Mouse (Mus musculus): ENCODE measurements around the gene Gm20388.

The Gm20388 gene

DNA sequence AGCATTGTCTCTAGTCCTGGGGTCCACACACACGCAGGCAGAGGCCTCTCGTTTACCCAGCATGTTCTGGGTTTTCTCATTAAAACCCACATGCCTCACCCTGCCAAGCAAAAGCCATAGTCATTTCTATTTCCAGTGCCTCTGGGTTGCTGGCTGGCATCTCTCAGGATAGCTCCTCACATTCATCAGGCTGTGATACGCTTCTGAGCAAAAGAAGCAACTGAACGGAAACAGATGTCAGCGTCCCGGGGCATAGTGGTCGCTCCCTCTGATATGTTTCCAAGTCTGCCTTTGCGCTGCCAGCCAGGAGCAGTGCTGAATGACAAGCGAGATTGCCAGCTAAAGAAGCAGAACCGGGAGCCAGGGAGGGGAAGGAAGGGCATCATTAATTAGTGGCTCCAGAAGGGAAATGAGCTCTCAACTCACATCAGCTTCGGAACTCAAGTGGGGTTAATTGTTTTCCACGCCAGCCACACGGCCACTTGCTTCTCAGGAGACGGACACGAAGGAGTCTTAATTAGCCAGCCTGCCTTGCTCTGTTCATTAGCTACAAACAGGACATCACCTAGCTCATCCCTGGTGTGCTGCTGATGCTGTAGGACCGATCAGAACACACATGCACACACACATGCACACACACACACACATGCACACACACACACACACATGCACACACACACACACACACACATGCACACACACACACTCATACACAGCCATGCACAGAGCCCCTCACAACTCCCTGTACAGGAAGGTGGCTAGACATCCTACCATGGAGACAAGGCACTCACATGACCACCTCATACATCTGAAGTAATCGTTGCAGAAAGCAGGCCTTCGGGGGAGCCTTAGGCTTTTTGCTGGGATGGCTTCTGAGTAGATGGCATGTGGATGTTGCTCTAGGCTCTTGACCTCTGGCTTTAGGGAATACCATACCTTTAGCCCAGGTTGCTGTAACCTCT lies 4160.0 kb downstream of the Gm20388 start:
- DNase-seq (ENCODE audit: low spot score), result no peak

DNA sequence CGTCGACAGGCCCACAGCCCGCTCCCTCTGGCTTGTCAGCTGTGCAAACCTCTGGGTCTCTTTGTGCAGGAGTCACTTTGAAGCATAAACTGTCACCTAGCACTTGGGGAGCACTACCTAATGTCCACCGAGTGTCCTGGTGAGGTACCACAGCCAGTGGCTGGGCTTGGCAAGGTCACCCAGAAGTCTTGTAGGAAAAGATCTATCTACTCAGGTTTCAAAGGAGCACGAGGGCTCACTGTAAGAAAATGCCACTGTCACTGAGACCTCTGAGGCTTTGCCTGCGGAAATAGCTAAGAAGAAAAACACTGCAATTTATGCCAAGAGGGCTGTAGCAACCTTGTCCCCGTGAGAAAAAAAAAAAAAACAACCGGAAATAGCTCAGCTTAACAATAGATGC lies 4165.3 kb downstream of the Gm20388 start:
- no peak for DNase-seq (ENCODE audit: low spot score)

DNA sequence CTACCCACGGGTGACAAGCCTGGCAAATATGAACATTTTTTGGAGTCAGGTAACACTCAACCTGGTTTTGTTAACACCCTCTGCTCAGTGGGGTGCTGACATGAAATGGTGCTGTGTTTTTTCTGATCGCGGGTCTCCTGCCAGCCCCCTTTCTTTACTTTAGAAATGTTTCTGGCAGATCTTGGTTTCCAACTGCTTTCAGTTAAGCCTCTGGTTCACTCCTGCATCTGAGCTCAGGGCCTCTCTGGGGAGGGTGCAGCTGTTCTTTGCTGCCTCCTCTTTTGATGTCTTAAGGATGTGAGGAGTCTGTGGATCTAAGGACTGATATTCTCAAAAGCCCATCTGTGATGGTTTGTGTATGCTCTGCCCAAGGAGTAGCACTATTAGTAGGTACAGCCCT lies 4165.8 kb downstream of the Gm20388 start:
- no peak for DNase-seq (ENCODE audit: low spot score)

DNA sequence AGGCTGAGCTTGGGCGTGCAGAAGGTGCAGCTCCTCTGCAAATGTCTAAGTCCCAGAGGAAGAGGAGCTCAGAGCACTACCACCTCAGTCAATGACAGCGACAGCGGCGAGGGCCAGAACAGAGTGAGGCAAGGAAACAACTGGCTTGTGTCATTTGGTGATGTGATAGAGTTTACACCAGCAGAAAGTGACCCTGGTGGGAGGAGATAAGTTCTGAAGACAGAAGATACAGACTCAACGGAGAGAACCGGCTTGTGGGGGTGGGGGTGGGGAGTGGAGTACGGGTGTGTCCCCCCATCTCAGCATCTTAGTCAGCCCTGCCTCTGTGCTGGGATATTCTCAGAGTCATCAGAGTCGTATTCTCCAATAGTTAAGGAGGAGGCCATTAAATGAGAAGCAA lies 4166.7 kb downstream of the Gm20388 start:
- DNase-seq (ENCODE audit: low spot score), result no peak

DNA sequence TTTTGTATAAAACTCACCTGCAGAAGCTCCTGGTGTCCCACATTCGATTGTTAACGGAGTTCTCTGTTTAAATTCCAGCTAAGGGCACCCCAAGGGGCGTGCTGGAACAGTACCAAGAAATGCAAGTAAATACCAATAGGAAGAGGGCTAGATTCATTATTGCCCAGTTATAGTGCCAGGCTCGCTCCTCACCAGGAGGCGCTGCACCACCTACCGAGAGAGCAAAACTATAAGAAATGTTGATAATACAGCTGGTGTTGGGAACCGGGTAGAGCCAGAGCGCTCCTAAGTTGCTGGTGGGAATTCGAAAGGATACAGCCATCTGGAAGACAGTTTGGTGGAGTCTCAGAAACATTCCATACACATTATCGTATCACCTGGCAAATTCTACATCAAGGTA lies 4167.4 kb downstream of the Gm20388 start:
- no peak for DNase-seq (ENCODE audit: low spot score)

DNA sequence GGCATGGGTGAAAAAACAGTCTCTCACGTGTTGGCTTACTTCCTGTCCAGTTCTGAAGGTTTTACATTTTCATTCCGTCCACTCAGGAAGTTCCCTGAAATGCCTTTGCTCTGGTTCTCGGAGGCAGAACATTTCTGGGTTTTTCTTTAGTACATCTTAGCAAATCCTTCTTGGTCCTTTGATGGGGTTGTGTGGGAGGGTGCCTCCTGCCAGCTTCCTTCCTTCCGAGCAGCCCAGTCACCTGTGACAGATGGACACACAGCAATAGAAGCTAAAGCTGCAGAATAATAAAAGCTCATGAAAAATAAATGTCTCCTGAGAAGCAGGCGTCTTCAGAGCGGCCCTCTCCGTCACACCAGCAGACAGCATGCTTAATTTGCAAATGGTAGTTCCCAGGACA lies 4168.3 kb downstream of the Gm20388 start:
- no peak for DNase-seq (ENCODE audit: low spot score)

DNA sequence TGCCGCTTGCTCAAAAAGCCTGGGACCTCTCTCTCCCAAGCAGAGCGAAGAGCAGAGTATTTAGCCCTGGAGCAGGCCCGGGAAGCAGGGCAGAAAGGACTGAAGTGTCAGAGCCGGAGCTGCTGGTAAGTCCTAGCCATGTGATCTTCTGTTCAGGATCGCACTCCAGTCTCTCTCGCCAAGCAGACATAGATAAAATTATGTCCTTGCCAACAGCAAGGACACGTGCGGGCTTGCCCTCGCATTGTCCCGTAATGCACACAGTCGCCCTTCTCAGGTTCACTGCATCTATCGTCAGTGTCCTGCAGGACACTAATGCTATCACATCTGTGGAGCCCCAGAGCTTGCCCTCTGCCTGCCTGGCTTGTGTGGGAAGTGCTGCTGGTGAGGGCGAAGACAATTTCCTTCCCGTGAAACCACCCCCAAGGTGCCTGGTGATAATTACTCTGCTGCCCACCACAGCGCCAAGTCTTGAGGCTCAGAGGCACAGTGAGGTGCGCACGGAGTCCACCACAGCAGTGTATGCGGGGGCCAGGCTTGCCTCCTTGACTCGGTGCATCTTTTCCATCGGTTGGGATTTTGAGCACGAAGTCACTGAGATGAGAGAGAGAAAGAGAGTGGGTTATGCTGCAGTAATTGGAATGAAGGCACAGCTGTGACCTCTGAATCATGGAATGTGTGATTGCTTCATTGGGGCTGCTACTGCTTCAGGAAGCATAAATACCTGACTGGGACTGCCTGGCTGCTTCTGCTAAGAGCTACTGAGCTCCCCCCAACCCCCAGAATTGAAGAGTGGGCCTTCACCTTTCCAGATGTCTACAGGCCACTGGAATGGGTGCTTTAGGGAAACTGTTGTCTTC lies 4170.1 kb downstream of the Gm20388 start:
- no peak for DNase-seq (ENCODE audit: low spot score)

DNA sequence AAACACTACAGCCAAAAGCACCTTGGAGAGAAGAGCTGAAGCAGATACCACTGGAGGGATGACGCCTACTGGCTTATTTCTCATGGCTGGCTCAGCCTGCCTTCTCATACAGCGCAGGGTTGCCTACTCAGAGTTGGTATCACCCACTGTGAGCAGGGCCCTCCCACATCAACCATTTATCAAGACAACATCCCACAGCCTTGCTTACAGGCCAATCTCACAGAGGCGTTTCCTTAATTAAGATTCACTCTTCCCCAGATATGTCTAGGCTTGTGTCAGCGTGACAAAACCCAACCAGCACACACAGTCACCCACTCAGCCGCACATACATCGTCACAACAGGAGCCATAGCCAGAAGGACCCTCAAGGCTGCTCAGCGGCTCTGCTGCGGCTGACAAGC lies 4172.0 kb downstream of the Gm20388 start:
- no peak for DNase-seq (ENCODE audit: low spot score)

DNA sequence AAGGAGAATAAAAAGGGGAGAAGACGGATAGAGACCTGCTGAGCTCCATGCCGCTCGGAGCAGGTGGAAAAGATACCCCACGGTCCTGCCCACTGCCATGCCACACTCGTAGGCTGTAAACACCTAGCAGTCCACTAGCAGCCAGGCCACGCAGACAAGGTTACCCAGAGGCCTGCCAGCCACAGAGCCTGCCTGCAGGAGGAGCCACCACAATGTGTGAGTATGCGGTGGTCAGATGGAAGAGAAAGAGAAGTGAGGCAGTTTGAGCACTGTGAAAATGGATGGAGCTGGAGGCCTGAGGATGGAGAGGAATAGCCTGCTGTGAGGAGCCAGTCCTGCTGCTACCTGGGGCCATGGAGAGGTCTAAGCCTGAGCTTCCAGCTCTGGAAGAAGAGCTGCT lies 4173.0 kb downstream of the Gm20388 start:
- DNase-seq (ENCODE audit: low spot score), result no peak

DNA sequence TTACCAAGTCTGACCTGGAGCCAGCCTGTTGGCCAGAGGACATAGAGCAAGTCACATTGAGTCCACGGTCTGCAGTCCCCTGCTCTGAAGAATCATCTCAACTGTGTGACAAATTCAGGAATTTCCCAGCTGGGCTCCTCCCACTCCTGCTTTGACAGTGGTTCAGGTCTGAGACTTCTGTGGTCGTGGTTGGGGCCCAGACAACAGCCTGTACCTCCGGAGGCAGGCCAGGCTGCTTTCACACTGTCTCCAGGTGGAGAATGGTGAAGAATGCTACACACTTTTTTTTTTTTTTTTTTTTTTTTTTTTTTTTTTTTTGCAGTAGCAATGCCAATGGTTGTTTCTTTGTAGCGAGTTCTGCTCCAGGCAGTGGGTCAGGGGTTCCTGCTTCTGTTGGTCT lies 4175.0 kb downstream of the Gm20388 start:
- DNase-seq (ENCODE audit: low spot score), result no peak

DNA sequence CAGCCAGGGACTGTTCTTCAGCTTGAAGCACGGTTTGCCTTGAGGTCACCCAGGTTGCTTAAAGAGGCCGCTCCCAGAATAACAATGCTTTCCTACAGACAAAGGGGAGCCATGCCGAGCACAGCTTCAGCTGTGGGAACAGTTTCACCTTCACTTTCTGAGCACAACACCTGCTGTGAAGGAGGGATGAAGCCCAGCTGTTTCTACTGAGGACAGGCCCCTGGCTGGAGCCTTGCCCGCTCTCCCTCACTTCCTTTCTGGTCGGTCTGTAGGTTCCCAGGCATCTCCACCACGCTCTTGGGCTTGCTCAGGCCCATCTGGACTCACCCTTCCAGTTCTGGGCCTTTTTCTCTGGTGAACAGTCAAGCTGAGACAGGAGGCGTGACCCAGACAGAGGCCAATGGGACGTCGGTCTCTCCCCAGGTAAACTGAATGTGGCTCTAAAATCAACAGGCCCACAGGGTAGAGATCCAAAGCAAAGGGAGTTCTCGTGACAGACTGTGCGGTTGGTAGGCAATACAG lies 4177.5 kb downstream of the Gm20388 start:
- DNase-seq (ENCODE audit: low spot score), result no peak

DNA sequence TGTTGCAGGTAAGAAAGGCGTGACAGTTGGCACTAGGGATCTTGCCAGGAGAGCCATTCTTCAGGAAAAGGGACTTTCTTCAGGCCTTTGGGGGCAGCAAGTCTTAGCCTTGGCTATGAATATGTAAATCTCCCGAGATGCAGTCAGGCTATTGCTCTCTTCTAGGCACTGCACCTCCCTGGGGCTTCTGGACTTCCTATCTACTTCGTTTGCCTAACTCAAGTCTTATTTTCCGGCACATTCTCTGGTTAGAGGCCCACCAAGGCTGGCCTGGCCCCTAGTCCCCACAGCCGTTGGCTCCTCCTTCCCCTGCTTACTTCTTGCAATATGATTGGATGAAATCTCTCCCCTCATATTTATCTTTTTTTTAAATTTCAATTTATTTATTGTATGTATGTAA lies 4178.4 kb downstream of the Gm20388 start:
- no peak for DNase-seq (ENCODE audit: low spot score)

DNA sequence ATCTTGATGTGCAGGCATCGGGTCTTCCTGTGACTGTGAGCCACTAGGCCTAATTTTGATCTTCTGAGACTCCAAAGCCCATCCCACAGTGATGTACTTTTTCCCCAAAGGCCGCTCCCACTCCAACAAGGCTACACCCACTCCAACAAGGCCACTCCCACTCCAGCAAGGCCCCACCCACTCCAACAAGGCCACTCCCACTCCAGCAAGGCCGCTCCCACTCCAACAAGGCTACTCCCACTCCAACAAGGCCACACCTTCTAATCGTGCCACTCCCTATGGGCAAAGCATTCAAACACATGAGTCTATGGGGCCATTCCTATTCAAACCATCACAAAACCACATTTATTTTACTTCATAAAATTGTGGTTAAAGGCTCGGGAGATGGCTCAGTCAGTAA lies 4179.8 kb downstream of the Gm20388 start:
- DNase-seq (ENCODE audit: low spot score), result no peak

DNA sequence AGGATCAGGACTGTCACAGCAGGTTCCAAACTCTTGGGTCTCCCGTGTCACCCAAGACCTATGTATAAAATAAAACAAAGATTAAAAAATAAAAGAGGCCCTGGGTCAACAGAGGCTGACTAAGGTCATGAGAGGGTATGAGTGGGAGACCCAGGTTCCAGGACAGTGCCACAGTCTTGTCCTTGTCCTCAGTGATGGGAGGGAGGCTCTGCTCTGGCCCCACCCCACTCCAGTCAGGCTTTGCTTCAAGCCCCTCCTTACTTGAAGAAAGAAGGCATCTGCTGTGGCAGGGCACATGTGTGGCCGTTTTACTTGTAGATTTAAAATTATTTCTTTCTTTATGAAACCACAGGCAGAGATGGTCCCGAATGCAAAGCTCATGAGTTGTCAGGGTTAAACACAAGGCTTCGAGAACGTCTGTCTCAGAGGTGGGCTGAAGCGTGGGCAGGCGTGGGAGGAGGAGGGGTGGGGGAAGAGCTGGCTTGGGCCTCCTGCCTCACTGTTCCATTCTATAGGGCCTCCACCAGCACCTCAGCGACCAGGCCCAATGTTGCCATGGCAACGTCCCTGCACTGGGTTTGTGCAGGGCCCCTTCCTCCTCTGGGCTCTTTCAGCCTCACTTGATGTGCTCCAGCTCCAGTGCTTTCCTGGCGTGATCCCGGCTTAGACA lies 4188.4 kb downstream of the Gm20388 start:
- no peak for DNase-seq (ENCODE audit: low spot score)

DNA sequence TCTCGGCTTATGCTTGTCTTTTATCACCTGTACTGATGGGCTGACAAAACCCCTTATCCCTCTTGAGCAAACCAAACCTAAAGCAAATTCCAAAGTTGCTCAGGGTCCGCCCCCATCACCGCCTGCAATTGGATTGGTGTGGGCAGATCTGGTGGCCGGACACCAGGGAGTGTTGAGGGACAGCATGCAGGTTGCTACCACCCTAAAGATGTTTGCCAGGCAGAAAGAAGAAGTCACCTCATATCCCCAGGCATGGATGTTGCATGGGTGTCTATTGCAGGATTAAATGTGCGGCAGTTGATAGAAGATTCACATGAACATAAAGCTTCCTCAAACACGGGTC lies 4189.0 kb downstream of the Gm20388 start:
- DNase-seq (ENCODE audit: low spot score), result no peak

DNA sequence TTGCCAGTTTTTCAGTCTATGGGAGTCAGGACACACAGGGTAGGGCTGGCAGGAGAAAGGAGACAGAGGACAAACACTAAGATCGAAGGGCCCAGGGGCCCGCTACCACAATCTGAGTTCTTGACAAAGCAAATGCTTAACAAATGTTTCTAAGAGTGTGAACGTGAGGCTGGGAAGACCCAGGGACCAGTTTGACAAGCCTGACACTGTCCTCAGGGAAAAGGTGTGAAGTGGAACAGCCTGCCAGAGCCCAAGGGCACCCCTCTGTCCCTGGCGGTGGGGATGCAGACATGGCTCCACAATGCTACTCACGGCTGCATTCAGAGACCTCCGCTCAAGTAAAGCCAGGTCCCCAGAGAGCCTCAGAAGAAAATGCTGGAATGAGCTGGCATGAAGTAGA lies 4195.2 kb downstream of the Gm20388 start:
- no peak for DNase-seq (ENCODE audit: low spot score)

DNA sequence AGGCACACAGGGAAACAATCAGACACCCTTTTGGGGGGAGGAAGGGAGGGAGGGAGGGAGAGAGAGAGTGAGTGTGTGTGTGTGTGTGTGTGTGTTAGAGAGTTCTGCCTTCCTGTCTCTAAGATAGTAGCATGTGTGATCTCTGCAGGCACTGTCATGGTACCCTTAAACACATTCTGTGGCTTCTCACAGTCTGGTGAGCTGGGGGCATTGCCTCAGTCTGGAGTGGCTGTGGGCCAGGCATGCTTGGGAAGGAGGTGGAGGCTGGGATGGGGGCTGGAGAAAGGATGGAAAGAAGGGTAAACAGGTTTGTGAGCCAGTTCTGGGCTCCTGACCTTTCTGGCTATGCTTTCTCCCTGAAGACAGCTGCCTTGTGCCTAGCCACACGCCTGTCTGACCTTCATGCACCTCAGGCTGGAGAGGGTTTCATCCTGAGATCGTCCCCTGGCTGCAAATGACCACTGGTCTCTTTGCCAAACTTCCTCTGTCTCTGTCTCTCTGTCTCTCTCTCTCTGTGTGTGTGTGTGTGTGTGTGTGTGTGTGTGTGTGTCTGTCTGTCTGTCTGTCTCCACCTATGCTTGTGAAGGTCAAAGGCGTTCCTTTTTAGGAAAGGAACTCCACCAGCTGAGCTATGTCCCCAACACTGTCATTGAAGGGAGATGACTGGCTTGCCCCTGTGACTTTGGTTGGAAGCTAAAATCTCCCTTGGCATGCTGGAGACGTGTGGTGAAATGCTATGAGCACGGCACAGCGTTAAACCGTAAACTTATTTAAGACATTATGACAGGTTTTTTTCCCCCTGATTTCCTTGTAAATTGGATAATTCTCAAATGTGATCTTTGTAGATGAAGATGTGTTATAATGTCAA lies 4195.9 kb downstream of the Gm20388 start:
- no peak for DNase-seq (ENCODE audit: low spot score)

DNA sequence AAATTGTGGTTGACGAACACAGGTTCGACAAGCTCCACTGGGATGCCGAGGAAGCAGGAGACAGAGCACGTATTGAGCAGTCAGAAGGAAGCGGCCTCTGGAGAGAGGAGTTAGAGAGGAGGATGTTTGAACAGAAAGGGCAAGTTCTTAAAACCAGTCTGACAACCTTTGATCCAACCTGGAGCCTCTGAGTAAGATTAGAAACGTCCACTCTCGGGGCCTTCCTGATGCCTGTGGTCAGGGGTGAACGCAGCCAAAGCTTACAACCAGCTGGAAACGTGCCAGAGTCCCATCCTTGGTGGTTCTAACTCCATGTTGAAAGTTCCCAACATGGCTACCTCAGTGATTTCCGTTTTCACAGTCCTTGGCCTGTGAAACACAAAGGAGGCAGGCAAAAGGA lies 4202.5 kb downstream of the Gm20388 start:
- DNase-seq (ENCODE audit: low spot score), result no peak

DNA sequence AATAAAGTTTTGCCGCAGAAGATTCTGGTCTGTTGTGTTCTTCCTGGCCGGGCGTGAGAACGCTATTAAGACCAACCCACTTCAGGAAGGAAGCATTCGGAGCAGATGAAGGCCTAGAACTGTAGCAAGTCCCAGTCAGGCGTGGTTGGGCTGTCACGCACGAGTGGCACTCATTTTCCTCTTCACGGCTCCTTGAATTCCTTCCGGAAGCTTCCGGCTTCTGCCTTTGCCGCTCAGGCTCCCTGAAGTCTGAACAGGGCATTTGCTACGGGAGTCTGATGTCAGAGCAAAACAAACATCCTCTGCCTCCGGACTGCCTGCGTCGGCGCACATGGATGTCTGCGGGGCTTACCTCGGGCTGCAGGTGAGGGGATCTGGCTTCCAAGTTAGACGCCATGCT lies 4214.6 kb downstream of the Gm20388 start:
- no peak for DNase-seq (ENCODE audit: low spot score)

DNA sequence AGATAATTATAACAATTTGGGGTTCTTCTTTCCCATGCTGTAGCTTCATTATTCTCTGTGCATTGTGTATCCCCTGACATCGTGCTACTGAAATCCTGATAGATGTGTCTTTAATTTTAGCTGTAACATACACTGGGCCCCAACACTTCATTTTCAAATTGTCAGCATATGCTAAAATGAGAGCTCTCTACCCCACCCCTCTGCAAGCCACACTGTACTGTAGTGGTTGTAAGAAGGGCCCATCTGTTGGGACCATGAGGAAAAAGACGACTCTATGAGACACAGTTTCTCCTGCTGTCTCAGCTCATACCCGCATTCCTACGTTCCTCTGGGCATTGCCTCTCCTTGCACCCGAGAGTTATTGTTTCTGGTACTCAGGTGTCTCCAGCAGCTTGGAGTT lies 4226.6 kb downstream of the Gm20388 start:
- DNase-seq (ENCODE audit: low spot score), result no peak

DNA sequence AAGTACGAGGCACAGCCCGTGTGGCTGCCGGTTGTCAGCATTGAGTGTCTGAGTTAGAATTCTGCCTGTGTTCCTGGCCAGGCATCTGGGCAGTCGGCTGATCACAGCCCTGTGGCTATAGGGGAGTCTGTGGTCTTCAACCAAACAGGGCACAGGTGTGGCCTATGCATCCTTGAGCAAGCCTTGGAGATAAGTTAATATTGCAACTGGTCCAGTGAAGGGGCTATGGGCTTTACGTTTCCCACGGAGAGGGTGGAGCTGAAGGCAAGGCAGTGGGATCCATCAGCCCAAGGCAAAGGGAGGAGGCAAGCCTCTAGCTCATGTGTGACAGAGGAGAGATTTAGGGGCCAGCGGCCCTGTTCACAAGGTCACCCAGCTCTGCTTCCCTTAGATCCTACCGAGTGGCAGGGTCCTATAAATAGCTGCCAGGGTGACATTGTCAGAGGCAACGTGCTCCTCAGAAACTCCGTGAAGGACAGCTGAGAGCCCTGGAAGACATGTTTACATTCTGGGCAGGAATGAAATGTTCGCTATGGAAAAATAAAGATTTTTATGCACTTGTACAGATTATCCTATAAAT lies 4229.7 kb downstream of the Gm20388 start:
- DNase-seq (ENCODE audit: low spot score), result no peak

All from ovary, postnatal 14 days (tissue).